Mouse (Mus musculus) leukemia stem cell, adult 10-12 weeks (primary cell): Measurements from ENCODE around the gene Gm45753. TPM values are rescaled to one million over a fixed set of nuclear protein-coding genes. Genes with fewer than 3 reads are reported as not detected.

ENCODE experiments used
- polyA plus RNA-seq: library from polyadenylated mRNA; stranded (reverse); fragments of >175 nt; gene quantifications from 2 replicates; pipeline ENCODE4 v1.2.3, GENCODE M21; 2012; ENCODE audit warnings: low replicate concordance

The Gm45753 gene
- not detected in 2 replicates for polyA plus RNA-seq

GRCm38 (mm10) chr8:45308366-45308765 is at the start of gene Gm45753:
Gm45753 (minus strand) TSS chr8:45308466.

GRCm38 (mm10) chr8:45332685-45333409 is 24.6 kb upstream of the Gm45753 start, which contains the start of gene Cyp4v3:
Cyp4v3 (minus strand) TSS chr8:45333216.

GRCm38 (mm10) chr8:45294687-45295086 is 13.6 kb downstream of the Gm45753 start, which contains the start of gene Klkb1:
Klkb1 (minus strand) TSS chr8:45294859.

GRCm38 (mm10) chr8:45261920-45262319 is 46.3 kb downstream of the Gm45753 start, which contains the start of gene F11:
F11 (minus strand) TSS chr8:45262031.

Other genes starting within 250 kb of the Gm45753 start
- gene Mtnr1a, start 239.3 kb downstream of the Gm45753 start, polyA plus RNA-seq, result not detected in 2 replicates
- gene F11, start 46.4 kb downstream of the Gm45753 start, polyA plus RNA-seq, result not detected in 2 replicates
- gene Klkb1, start 13.6 kb downstream of the Gm45753 start, polyA plus RNA-seq, result not detected in 2 replicates
- gene Cyp4v3, start 24.8 kb upstream of the Gm45753 start, polyA plus RNA-seq, result 0.39 and 1.2 TPM in 2 replicates
- 0.39 and 0.87 TPM in 2 replicates for gene Fam149a, start 73.8 kb upstream of the Gm45753 start, polyA plus RNA-seq
- gene Tlr3, start 102.6 kb upstream of the Gm45753 start, polyA plus RNA-seq, result 0.14 and 0.26 TPM in 2 replicates
- gene Sorbs2, start 199.3 kb upstream of the Gm45753 start, polyA plus RNA-seq, result 1.2 and 4.1 TPM in 2 replicates